Mouse (Mus musculus) bone marrow macrophage, adult 2 months (primary cell): Measurements from ENCODE around the gene Serpinb9b. TPM values are rescaled to one million over a fixed set of nuclear protein-coding genes. Genes with fewer than 3 reads are reported as not detected.

ENCODE experiments used
- H3K27ac ChIP-seq: 2 replicates; pipeline ENCODE4 v1.5.1; 2012; ENCODE audit warnings: low read depth, low read length; ENCODE audit not compliant: insufficient read depth
- H3K4me1 ChIP-seq: 2 replicates; pipeline ENCODE4 v1.6.1; 2012; ENCODE audit warnings: low read length; ENCODE audit not compliant: control insufficient read depth, insufficient read depth
- H3K4me3 ChIP-seq: 2 replicates; pipeline ENCODE4 v1.5.1; 2012; ENCODE audit warnings: mild to moderate bottlenecking, low read length, moderate library complexity; ENCODE audit not compliant: insufficient read depth
- CTCF ChIP-seq: IDR thresholded peaks from 2 replicates; pipeline ENCODE4 v1.5.1; 2012; ENCODE audit warnings: low read depth, mild to moderate bottlenecking, low read length, moderate library complexity
- POLR2A ChIP-seq: IDR thresholded peaks from 2 replicates; pipeline ENCODE4 v1.6.1; 2012; ENCODE audit warnings: mild to moderate bottlenecking, low read depth, low read length, borderline replicate concordance
- polyA plus RNA-seq: library from polyadenylated mRNA; stranded (reverse); fragments of >200 nt; gene quantifications from 2 replicates; pipeline ENCODE4 v1.2.4, GENCODE M21; 2012; ENCODE audit not compliant: missing spikeins, insufficient read depth, insufficient read length

Gene Serpinb9b
- polyA plus RNA-seq: 0.44 TPM in 1 of 2 replicates, not detected in the other

DNA sequence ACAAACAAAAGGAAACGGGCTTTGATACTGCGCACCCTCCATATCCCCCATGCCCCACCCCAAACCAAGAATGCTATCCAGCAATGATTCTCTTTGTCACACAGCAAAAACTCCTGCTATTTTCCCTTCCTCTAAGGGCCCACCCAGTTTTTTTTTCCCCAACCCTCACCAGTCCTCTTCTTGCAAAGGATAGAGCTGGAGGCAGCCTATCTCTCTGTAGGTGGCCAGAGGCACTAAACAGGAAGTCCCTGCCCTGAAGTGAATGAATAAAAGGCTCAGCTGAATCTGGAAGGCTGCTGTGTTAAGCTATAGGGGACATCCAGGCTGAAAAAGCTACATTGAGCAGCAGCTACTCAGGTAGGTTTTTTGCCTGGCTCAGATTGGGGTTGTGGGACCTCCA is at the start of gene Serpinb9b:
Gene Serpinb9b (plus strand): TSS at position 173 of the 400 bp plus-strand sequence.
- Histone ChIP-seq H3K4me1 (peaks cover 21% of the 10 kb centered on the region), H3K4me3 (no peak within 1 kb of the TSS), H3K27ac (no peak within 1 kb of the TSS)
- no peak for TF ChIP-seq CTCF
- TF ChIP-seq POLR2A: no peak

DNA sequence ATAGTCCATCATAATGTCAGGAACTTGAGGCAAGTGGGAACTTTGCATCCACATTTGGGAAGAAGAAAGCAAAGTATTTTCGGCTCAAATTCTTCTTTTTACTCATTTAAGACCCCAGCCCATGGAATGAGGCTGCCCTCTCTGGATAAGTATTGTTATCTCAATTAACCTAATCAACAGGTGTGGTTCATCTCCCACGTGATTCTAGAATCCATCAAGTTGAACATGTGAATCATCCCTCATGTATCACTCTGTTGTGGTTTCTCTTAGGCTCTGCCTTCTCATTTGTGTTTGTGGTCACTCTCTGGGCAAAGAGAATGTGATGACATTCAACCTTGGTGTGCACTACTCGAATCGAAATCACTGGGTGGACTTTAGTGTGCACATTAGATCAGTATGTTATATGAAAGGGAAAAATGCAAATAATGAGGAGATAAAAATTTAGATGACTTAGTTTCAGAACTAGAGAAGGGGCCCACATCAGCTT is 44.6 kb upstream of the Serpinb9b start:
- H3K4me3 ChIP-seq: no peak overlapping the region
- TF ChIP-seq POLR2A: no peak
- TF ChIP-seq CTCF: no peak
- H3K27ac ChIP-seq: no peak overlapping the region
- no peaks in the 10 kb centered on the region for H3K4me1 ChIP-seq

DNA sequence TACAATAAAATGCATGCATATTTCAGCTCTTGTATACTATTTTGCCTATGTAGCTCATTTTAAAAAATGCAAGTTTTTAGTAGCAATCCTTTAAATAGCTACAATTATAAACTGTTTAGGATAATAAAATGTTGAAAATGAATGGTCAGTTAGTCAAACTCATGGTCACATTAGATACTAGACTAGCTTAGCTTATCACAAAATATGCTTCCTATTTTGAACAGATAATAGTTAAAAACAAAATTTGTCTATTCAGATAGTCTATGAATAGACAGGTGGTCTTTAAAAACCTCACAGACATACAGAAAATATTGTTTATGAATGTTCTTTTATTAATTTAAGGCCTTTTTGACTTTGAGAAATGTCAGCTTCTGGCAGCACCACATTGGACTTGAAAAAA is 41.0 kb upstream of the Serpinb9b start:
- TF ChIP-seq POLR2A (no peak), CTCF (no peak)
- H3K27ac ChIP-seq: no peak overlapping the region
- H3K4me1 ChIP-seq: no peaks in the 10 kb centered on the region
- H3K4me3 ChIP-seq: no peak overlapping the region

DNA sequence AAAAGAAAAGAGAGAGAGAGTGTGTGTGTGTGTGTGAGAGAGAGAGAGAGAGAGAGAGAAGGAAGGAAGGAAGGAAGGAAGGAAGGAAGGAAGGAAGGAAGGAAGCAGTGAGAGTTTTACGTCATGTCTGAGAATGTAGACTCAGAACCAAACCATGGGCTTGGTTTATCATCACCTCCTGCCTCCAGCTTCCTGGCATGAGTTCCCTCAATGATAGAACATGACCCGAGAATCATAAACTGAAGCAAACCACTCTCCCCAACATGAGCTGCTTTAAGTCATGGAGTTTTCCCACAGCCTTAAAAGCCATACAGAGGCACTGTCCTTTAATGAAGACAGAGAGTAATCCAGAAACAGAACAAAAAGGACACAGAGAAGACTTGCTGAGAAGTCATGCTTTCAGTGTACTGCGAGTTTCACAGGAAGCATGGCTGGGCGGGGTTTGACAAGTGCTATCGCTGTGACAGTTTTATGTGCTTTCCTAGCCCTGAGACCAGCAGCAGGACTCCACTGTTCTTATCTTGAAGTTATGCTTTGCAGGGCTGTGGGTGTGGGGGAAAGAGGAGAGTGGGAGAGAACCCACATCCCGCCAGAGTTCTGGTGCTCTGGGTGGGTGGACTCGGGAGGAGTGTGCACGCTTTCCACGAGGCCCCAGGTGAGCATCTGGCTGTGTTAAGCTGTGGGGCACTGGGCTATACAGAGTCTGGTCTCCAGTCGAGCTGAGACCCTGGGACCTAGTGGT is 33.9 kb upstream of the Serpinb9b start:
- no peak for TF ChIP-seq POLR2A
- H3K27ac ChIP-seq: no peak overlapping the region

DNA sequence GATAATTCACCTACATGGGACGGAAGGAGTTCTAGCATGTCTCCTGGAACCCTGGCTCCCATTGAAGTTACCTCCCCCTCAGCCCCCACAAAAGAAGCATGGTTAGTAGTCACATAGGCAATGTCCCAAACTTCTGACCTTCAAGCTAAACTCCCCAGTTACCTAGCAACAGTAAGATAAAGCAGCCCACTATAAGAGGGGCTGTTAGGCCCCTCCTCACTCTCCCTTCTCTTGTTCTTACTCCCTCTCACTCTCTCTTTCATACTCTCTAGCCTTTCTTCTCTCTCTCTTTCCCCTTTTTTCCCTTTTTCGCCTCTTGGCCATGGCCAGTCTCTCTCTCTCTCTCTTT is 33.3 kb upstream of the Serpinb9b start:
- TF ChIP-seq POLR2A: no peak
- no peak for TF ChIP-seq CTCF
- H3K27ac ChIP-seq: no peak overlapping the region
- H3K4me1 ChIP-seq: no peaks in the 10 kb centered on the region
- no peak overlapping the region for H3K4me3 ChIP-seq

More for the DNA sequence above, 33.9 kb upstream of the Serpinb9b start:
- Histone ChIP-seq H3K4me3 (no peak overlapping the region), H3K4me1 (no peaks in the 10 kb centered on the region)

DNA sequence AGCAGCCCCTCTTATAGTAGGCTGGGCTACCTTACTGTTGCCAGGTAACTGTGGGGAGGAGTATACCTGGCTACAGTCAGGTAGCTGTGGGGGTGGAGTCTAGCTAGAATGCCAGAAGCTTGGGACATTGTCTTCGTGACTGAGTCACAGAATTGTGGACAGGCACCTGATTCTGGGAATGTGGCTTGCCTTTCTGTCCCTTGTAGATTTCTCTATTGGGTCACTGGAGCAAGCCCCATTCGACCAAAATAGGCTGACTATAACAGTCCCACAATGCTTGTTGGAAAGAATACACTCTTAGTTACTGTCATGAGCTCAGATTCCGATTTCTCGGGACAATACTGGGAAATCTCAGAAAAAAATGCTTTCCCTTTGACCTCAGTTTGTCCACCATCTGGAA is 32.2 kb upstream of the Serpinb9b start:
- no peak overlapping the region for H3K27ac ChIP-seq
- TF ChIP-seq CTCF: no peak
- TF ChIP-seq POLR2A: no peak
- H3K4me1 ChIP-seq: no peaks in the 10 kb centered on the region
- no peak overlapping the region for H3K4me3 ChIP-seq

DNA sequence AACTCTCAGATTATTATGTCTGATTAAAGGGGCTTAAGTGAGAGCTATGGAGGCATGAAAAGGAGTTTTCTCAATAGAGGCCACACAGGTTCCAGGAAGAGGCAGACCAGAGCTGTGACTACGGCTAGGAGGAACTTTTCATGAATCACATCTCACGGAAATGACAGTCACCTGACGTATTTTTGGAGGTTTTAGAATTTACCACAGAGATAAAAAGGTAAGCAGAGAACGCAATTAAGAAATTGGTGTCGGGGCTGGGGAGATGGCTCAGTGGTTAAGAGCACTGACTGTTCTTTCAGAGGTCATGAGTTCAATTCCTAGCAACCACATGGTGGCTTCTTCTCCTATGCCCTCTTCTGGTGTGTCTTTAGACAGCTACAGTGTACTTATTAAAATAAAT is 25.9 kb upstream of the Serpinb9b start:
- no peak overlapping the region for H3K4me3 ChIP-seq
- H3K4me1 ChIP-seq: peaks cover 28% of the 10 kb centered on the region
- TF ChIP-seq CTCF (no peak), POLR2A (no peak)
- H3K27ac ChIP-seq: no peak overlapping the region

DNA sequence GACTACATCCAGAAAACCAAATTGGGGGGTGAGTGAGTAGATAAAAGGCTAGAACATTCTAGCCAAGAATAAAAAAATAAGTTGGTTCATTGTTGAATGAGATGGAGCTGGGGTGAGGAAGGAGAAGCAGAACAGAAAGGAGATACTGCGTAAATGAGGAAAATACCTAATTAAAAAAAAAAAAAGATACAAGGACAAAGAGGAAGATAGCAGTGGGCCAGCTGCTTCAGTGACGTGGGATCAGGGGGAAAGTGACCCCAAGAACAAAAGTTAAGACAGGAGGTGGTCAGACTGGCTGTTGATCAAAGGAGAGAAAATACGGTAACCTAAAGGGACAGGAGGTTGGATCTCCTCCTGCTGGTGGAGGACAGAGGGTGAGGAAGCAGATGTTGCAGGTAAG is 24.3 kb upstream of the Serpinb9b start, which contains the start of gene Serpinb9:
Gene Serpinb9 (plus strand): TSS at position 301 of the 400 bp plus-strand sequence.
- H3K27ac ChIP-seq: peak within 1 kb of the TSS; percentile 92
- TF ChIP-seq CTCF: no peak
- TF ChIP-seq POLR2A: no peak
- H3K4me3 ChIP-seq: peak within 1 kb of the TSS; percentile 61
- H3K4me1 ChIP-seq: peaks cover 28% of the 10 kb centered on the region

DNA sequence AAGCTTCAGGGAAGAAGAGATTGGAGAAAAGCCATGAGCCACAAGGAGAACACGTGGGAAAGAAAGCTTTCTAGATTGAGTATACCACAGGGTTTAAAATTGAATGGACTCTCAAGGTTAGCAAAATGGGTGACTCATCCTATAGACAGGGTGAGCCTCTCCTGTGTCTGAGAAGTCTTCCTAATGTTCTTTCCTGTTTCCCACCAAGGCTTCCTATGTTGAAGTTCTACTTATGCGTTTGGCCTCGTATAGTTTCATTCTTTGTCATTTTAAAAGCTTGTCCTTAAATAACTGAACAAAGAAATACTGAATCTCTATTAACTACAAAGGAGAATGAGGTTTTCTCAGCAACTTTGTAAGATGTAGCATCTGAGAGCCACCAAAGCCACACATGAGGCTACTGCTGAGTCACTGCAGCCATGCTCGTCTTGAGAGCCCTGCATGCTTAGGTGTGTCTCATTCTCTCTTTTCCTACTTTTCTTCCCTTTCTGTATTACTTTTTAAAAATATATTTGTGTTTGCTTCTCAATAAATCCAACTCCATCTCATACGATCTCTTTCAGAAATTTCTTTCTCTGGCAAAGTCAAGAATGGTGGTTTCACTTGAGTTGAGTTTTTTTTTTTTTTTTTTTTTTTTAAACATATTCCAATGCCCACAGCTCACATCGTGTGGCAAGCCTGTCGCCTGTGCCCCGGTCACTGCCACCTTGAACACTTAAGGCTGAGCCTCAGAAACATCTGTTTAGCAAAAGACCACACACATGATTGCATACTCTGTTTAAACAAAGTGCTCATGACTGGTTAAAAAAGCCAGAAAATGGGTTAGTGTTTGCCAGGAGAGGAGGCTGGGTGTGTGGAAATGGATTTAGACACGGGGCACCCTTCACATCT is 23.4 kb upstream of the Serpinb9b start:
- peaks cover 28% of the 10 kb centered on the region for H3K4me1 ChIP-seq
- TF ChIP-seq POLR2A (no peak), CTCF (no peak)
- H3K27ac ChIP-seq: peak overlapping the region; percentile 92
- peak overlapping the region; percentile 61 for H3K4me3 ChIP-seq
